Mouse (Mus musculus) lung, adult 2 months (tissue): ENCODE results near the gene Ccl1.

Source experiments
- CTCF ChIP-seq: fragments of 200-500 bp; IDR thresholded peaks from 2 replicates; pipeline ENCODE4 v1.5.1; 2011; ENCODE audit warnings: mild to moderate bottlenecking, low read length, control low read depth; ENCODE audit not compliant: insufficient read depth
- POLR2A ChIP-seq: fragments of 200-500 bp; IDR thresholded peaks from 2 replicates; pipeline ENCODE4 v1.6.1; 2011; ENCODE audit warnings: low read depth, mild to moderate bottlenecking, control low read depth, low read length, borderline replicate concordance; ENCODE audit errors: extremely low read depth

DNA sequence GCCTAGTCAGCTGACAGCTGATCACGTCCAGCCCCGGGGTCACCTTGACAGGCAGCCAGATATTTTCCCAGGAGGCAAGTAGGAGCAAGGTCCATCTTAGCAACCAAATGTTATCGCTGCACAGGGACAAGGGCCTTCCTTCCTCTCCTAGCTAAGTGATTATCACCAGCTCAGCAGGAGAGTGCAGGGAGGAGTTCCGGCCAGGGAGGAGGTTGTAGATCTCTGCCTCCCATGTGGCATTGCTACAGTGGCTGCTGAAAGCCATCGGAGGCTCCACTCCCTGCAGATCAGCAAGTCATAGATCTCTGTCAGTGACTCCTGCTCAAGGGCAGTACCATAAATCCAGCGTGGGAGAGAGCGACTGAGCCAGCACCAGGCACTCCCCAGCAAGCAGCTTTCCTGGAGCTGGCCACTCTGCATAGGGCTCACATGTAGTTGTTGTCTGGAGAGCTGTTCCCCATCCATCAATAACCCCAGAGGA lies 34.5 kb upstream of the Ccl1 start:
- TF ChIP-seq CTCF (no peak), POLR2A (no peak)
